Mouse (Mus musculus): ENCODE data around the gene Npdc1. TPM values are rescaled to one million over a fixed set of nuclear protein-coding genes. Genes with fewer than 3 reads are reported as not detected.

Npdc1 gene
- polyA plus RNA-seq, 1 experiment from 2014 or later: 49.6 TPM

Small RNAs within 50 kb of the gene (microRNA-seq; reads per million reads assigned to microRNA genes)
- gene Mir3087: not detected

Other genes starting within 250 kb of the Npdc1 start
- gene Nrarp, start 218.6 kb upstream of the Npdc1 start, polyA plus RNA-seq (2015; fragmentation: Nextera tagmentation; extraction: Ambion mirVana): 16.9 and 17.1 TPM in 2 replicates
- gene Tor4a, start 202.5 kb upstream of the Npdc1 start, polyA plus RNA-seq (2015; fragmentation: Nextera tagmentation; extraction: Ambion mirVana): 15.5 and 17.2 TPM in 2 replicates
- 105 and 106 TPM in 2 replicates for gene Nelfb, start 187.9 kb upstream of the Npdc1 start, polyA plus RNA-seq (2015; fragmentation: Nextera tagmentation; extraction: Ambion mirVana)
- gene Stpg3, start 184.7 kb upstream of the Npdc1 start, polyA plus RNA-seq (2015; fragmentation: Nextera tagmentation; extraction: Ambion mirVana): 0.18 TPM in 1 of 2 replicates, not detected in the other
- gene Fam166a, start 180.6 kb upstream of the Npdc1 start, polyA plus RNA-seq (2015; fragmentation: Nextera tagmentation; extraction: Ambion mirVana): 0.92 and 1.5 TPM in 2 replicates
- 607 and 620 TPM in 2 replicates for gene Tubb4b, start 174.6 kb upstream of the Npdc1 start, polyA plus RNA-seq (2015; fragmentation: Nextera tagmentation; extraction: Ambion mirVana)
- 0.65 and 0.86 TPM in 2 replicates for gene Slc34a3, start 165.0 kb upstream of the Npdc1 start, polyA plus RNA-seq (2015; fragmentation: Nextera tagmentation; extraction: Ambion mirVana)
- gene Rnf224, start 162.6 kb upstream of the Npdc1 start, polyA plus RNA-seq (2015; fragmentation: Nextera tagmentation; extraction: Ambion mirVana): 0.10 and 0.13 TPM in 2 replicates
- 13.7 and 13.8 TPM in 2 replicates for gene Rnf208, start 157.1 kb upstream of the Npdc1 start, polyA plus RNA-seq (2015; fragmentation: Nextera tagmentation; extraction: Ambion mirVana)
- 7.9 and 22.2 TPM in 2 replicates for gene Cysrt1, start 156.9 kb upstream of the Npdc1 start, polyA plus RNA-seq (2015; fragmentation: Nextera tagmentation; extraction: Ambion mirVana)
- 5.7 and 7.2 TPM in 2 replicates for gene AL732309.1, start 152.5 kb upstream of the Npdc1 start, polyA plus RNA-seq (2015; fragmentation: Nextera tagmentation; extraction: Ambion mirVana)
- 24.4 and 25.1 TPM in 2 replicates for gene Tmem203, start 143.9 kb upstream of the Npdc1 start, polyA plus RNA-seq (2015; fragmentation: Nextera tagmentation; extraction: Ambion mirVana)
- gene Tprn, start 136.7 kb upstream of the Npdc1 start, polyA plus RNA-seq (2015; fragmentation: Nextera tagmentation; extraction: Ambion mirVana): 16.8 and 17.7 TPM in 2 replicates
- 209 TPM in 2 replicates for gene Ssna1, start 126.9 kb upstream of the Npdc1 start, polyA plus RNA-seq (2015; fragmentation: Nextera tagmentation; extraction: Ambion mirVana)
- 108 and 114 TPM in 2 replicates for gene Anapc2, start 126.9 kb upstream of the Npdc1 start, polyA plus RNA-seq (2015; fragmentation: Nextera tagmentation; extraction: Ambion mirVana)
- gene Tmem210, start 111.2 kb upstream of the Npdc1 start, polyA plus RNA-seq (2015; fragmentation: Nextera tagmentation; extraction: Ambion mirVana): not detected in 2 replicates
- gene Lrrc26, start 109.4 kb upstream of the Npdc1 start, polyA plus RNA-seq (2015; fragmentation: Nextera tagmentation; extraction: Ambion mirVana): 4.4 and 6.9 TPM in 2 replicates
- gene Grin1, start 80.2 kb upstream of the Npdc1 start, polyA plus RNA-seq (2015; fragmentation: Nextera tagmentation; extraction: Ambion mirVana): 1.3 and 1.9 TPM in 2 replicates
- gene Man1b1, start 67.0 kb upstream of the Npdc1 start, polyA plus RNA-seq (2015; fragmentation: Nextera tagmentation; extraction: Ambion mirVana): 46.4 and 54.6 TPM in 2 replicates
- gene Dpp7, start 43.0 kb upstream of the Npdc1 start, polyA plus RNA-seq (2015; fragmentation: Nextera tagmentation; extraction: Ambion mirVana): 21.5 and 22.6 TPM in 2 replicates
- 41.1 and 46.1 TPM in 2 replicates for gene Uap1l1, start 33.7 kb upstream of the Npdc1 start, polyA plus RNA-seq (2015; fragmentation: Nextera tagmentation; extraction: Ambion mirVana)
- 37.6 and 41.7 TPM in 2 replicates for gene Sapcd2, start 27.0 kb upstream of the Npdc1 start, polyA plus RNA-seq (2015; fragmentation: Nextera tagmentation; extraction: Ambion mirVana)
- gene Entpd2, start 3.5 kb upstream of the Npdc1 start, polyA plus RNA-seq (2015; fragmentation: Nextera tagmentation; extraction: Ambion mirVana): 10.1 and 13.0 TPM in 2 replicates
- 0.17 and 0.30 TPM in 2 replicates for gene Fut7, start 23.9 kb downstream of the Npdc1 start, polyA plus RNA-seq (2015; fragmentation: Nextera tagmentation; extraction: Ambion mirVana)
- gene Abca2, start 29.4 kb downstream of the Npdc1 start, polyA plus RNA-seq (2015; fragmentation: Nextera tagmentation; extraction: Ambion mirVana): 3.9 and 4.8 TPM in 2 replicates
- 11.9 and 26.5 TPM in 2 replicates for gene Clic3, start 57.5 kb downstream of the Npdc1 start, polyA plus RNA-seq (2015; fragmentation: Nextera tagmentation; extraction: Ambion mirVana)
- gene Paxx, start 61.7 kb downstream of the Npdc1 start, polyA plus RNA-seq (2015; fragmentation: Nextera tagmentation; extraction: Ambion mirVana): 35.3 and 37.4 TPM in 2 replicates
- gene Ptgds, start 70.7 kb downstream of the Npdc1 start, polyA plus RNA-seq (2015; fragmentation: Nextera tagmentation; extraction: Ambion mirVana): 6.8 and 7.5 TPM in 2 replicates
- gene Lcn12, start 94.6 kb downstream of the Npdc1 start, polyA plus RNA-seq (2015; fragmentation: Nextera tagmentation; extraction: Ambion mirVana): not detected in 2 replicates
- gene Fbxw5, start 101.4 kb downstream of the Npdc1 start, polyA plus RNA-seq (2015; fragmentation: Nextera tagmentation; extraction: Ambion mirVana): 64.4 and 71.4 TPM in 2 replicates
- gene C8g, start 102.4 kb downstream of the Npdc1 start, polyA plus RNA-seq (2015; fragmentation: Nextera tagmentation; extraction: Ambion mirVana): 8.3 and 8.6 TPM in 2 replicates
- 29.4 and 31.2 TPM in 2 replicates for gene Traf2, start 147.6 kb downstream of the Npdc1 start, polyA plus RNA-seq (2015; fragmentation: Nextera tagmentation; extraction: Ambion mirVana)
- gene Edf1, start 158.5 kb downstream of the Npdc1 start, polyA plus RNA-seq (2015; fragmentation: Nextera tagmentation; extraction: Ambion mirVana): 371 and 375 TPM in 2 replicates
- gene Mamdc4, start 175.5 kb downstream of the Npdc1 start, polyA plus RNA-seq (2015; fragmentation: Nextera tagmentation; extraction: Ambion mirVana): 74.5 and 104 TPM in 2 replicates
- 144 and 151 TPM in 2 replicates for gene Phpt1, start 175.9 kb downstream of the Npdc1 start, polyA plus RNA-seq (2015; fragmentation: Nextera tagmentation; extraction: Ambion mirVana)
- gene Ajm1, start 182.4 kb downstream of the Npdc1 start, polyA plus RNA-seq (2015; fragmentation: Nextera tagmentation; extraction: Ambion mirVana): 1.0 and 1.1 TPM in 2 replicates
- 64.2 and 65.6 TPM in 2 replicates for gene Rabl6, start 209.2 kb downstream of the Npdc1 start, polyA plus RNA-seq (2015; fragmentation: Nextera tagmentation; extraction: Ambion mirVana)
- 0.19 and 0.21 TPM in 2 replicates for gene Ccdc183, start 218.3 kb downstream of the Npdc1 start, polyA plus RNA-seq (2015; fragmentation: Nextera tagmentation; extraction: Ambion mirVana)
- gene Tmem141, start 222.7 kb downstream of the Npdc1 start, polyA plus RNA-seq (2015; fragmentation: Nextera tagmentation; extraction: Ambion mirVana): 24.3 and 25.0 TPM in 2 replicates
- 4.0 and 6.2 TPM in 2 replicates for gene Fcna, start 228.7 kb downstream of the Npdc1 start, polyA plus RNA-seq (2015; fragmentation: Nextera tagmentation; extraction: Ambion mirVana)

Measured in stomach, embryonic 15.5 days (tissue).